In the genomic region with DNA sequence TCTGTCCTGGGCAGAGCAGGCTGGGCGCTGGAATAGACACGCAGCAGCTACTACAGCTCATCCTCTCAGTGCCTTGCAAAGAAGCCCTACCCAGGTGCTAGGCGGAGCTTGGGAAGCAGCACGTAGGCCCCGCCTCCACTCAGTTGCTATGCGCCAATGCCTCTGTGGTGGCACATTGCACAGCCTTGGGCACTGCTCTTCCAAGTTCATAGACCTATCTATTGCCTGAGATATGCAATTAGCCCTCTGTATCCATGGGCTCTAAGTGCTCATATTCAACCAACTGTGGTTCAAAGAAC, we compare ENCODE assay signal across 8 mouse cellular contexts.
DNase-seq lines count a peak whose midpoint lies in the region; ATAC-seq lines count a peak whose summit lies in the region.

No protein-coding gene starts in this region.

- H3K4me1 ChIP-seq in hindbrain, embryonic 13.5 days (replicated peaks): peaks cover 34% of the 10 kb centered on the region
- 0 out of 2 replicates have a peak, but pooled peaks cover 2% of the 10 kb centered on the region for H3K4me1 ChIP-seq in hindbrain, embryonic 11.5 days (replicated peaks; ENCODE audit: control insufficient read depth, insufficient read depth, low read length)
- H3K4me1 ChIP-seq in limb, embryonic 15.5 days: peaks cover 50% of the 10 kb centered on the region

- H3K4me2 ChIP-seq in hindbrain, embryonic 13.5 days: peak overlapping the region; percentile 6; the same call in 1 of the 2 replicates
- no peak overlapping the region for H3K4me2 ChIP-seq in hindbrain, embryonic 11.5 days (replicated peaks; ENCODE audit: low read depth, low read length)
- peak overlapping the region; percentile 24 for H3K4me2 ChIP-seq in limb, embryonic 15.5 days

- no peak for DNase-seq in hindbrain, embryonic 11.5 days (ENCODE audit: low spot score)
- DNase-seq in ES-CJ7 (ENCODE audit: low read depth, low spot score): peak; percentile 67
- peak; percentile 17 for DNase-seq in thymus, postnatal 25 days
- no peak for DNase-seq in cerebellum, postnatal 14 days
- no peak for DNase-seq in ovary, postnatal 10 days (ENCODE audit: low spot score)

- H3K27me3 ChIP-seq in hindbrain, embryonic 13.5 days: 0 out of 2 replicates have a peak, but pooled peaks cover 9% of the 10 kb centered on the region
- H3K27me3 ChIP-seq in hindbrain, embryonic 11.5 days (ENCODE audit: control insufficient read depth, insufficient read depth, low read length): no peaks in the 10 kb centered on the region
- H3K27me3 ChIP-seq in limb, embryonic 15.5 days: no peaks in the 10 kb centered on the region

- ATAC-seq in hindbrain, embryonic 13.5 days (ENCODE audit: low FRiP score): peak; percentile 23
- no peak for ATAC-seq in hindbrain, embryonic 11.5 days (ENCODE audit: low FRiP score)
- peak; percentile 31; the same call in 1 of the 2 replicates for ATAC-seq in common myeloid progenitor, adult 5-6 weeks (replicated peaks; ENCODE audit: low read depth, poor library complexity, severe bottlenecking)
- ATAC-seq in limb, embryonic 15.5 days (ENCODE audit: insufficient number of reproducible peaks, low FRiP score, low TSS enrichment, low read depth): no peak

- no peak overlapping the region for H3K4me3 ChIP-seq in hindbrain, embryonic 13.5 days
- no peak overlapping the region for H3K4me3 ChIP-seq in hindbrain, embryonic 11.5 days (ENCODE audit: low read depth, low read length)
- no peak overlapping the region; the same call in 1 of the 2 replicates for H3K4me3 ChIP-seq in limb, embryonic 15.5 days

- 34% methylated on average over 6 of the region's 6 CpGs for WGBS in hindbrain, embryonic 13.5 days
- 26% methylated on average over 6 of the region's 6 CpGs for WGBS in hindbrain, embryonic 11.5 days
- WGBS in limb, embryonic 15.5 days: 43% methylated on average over 6 of the region's 6 CpGs

- H3K9me3 ChIP-seq in hindbrain, embryonic 13.5 days: no peaks in the 10 kb centered on the region
- H3K9me3 ChIP-seq in hindbrain, embryonic 11.5 days (ENCODE audit: control insufficient read depth, low read length): no peaks in the 10 kb centered on the region
- H3K9me3 ChIP-seq in limb, embryonic 15.5 days: no peaks in the 10 kb centered on the region

- no peaks in the 10 kb centered on the region for H3K36me3 ChIP-seq in hindbrain, embryonic 13.5 days
- H3K36me3 ChIP-seq in hindbrain, embryonic 11.5 days (ENCODE audit: control insufficient read depth, insufficient read depth, low read length): no peaks in the 10 kb centered on the region
- H3K36me3 ChIP-seq in limb, embryonic 15.5 days: no peaks in the 10 kb centered on the region

- no peak overlapping the region for H3K27ac ChIP-seq in hindbrain, embryonic 13.5 days
- H3K27ac ChIP-seq in hindbrain, embryonic 11.5 days (ENCODE audit: low read depth, low read length): no peak overlapping the region
- peak overlapping the region; percentile 81 for H3K27ac ChIP-seq in limb, embryonic 15.5 days

- no peak overlapping the region for H3K9ac ChIP-seq in hindbrain, embryonic 13.5 days
- no peak overlapping the region for H3K9ac ChIP-seq in hindbrain, embryonic 11.5 days (ENCODE audit: low read depth, low read length)
- H3K9ac ChIP-seq in limb, embryonic 15.5 days: no peak overlapping the region

Comparison
In these comparisons a context has a peak if more than half of its experiments do, and no peak if none do; other contexts are left out.
1. ATAC-seq: peak in hindbrain, embryonic 13.5 days (single experiment) and common myeloid progenitor, adult 5-6 weeks (single experiment); none in hindbrain, embryonic 11.5 days (single experiment) and limb, embryonic 15.5 days (single experiment).
2. DNase-seq: peak in ES-CJ7 (single experiment) and thymus, postnatal 25 days (single experiment); none in hindbrain, embryonic 11.5 days (single experiment), cerebellum, postnatal 14 days (0 of 2) and ovary, postnatal 10 days (single experiment).